Mouse (Mus musculus): ENCODE measurements around the gene Slc25a34. TPM values are rescaled to one million over a fixed set of nuclear protein-coding genes. Genes with fewer than 3 reads are reported as not detected.

The Slc25a34 gene
- polyA plus RNA-seq, 1 experiment, result 0.12 TPM

DNA sequence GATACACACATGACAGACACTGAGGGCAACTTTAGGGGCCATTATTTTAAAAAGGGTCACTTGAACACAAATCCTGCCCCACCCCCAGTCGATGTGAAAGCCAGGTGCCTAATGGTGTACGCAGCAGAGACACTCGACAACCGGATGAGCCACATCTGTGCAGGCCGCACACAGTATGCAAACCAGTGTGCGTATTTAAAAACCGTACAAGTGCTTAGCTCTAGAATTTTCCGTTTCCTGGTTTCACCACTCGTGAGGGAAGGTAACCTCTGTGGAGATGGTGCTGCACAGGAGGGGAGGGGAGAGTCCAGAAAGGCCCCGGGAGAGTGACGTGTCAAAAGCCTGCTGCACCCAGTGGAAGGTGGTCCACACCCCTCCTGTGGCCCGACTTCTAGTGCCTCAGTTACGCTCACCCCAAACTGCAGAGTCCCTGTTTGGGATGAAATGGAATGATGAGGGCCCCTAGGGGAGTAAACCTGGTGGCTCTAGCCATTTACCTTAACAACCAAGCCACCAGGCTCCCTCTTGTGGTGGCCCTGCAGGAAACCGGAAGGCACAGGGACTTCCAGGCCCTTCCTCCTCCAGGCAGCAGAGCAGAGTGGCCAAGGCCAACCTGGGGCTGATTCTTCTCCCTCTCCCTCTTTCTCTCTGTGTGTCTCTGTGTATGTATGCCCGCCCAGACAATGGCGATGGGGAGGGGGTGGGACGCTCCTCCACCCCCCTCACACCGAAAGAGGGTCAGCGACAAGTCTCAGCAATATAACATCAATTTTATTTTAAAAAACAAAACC lies 1.6 kb upstream of the Slc25a34 start:
- no peaks in the 10 kb centered on the region for H3K27me3 ChIP-seq (ENCODE audit: control insufficient read depth, insufficient read depth, insufficient read length)
- no peak overlapping the region for H3K4me2 ChIP-seq (ENCODE audit: low read depth)
- no peaks in the 10 kb centered on the region for H3K79me2 ChIP-seq (ENCODE audit: control insufficient read depth, insufficient read depth)
- H3ac ChIP-seq (ENCODE audit: control insufficient read depth, insufficient read length), result no peak overlapping the region
- no peak overlapping the region for H3K4me3 ChIP-seq
- TF ChIP-seq MYOD1 (IDR thresholded peaks at IDR 0.05; ENCODE audit: control insufficient read depth in 1 of 3, insufficient read length in 2 of 3, low read depth in 2 of 3) (no peak), POLR2A (IDR thresholded peaks at IDR 0.05; ENCODE audit: insufficient read length, low read depth) (no peak), MAX (IDR thresholded peaks at IDR 0.05; ENCODE audit: low read depth) (no peak), CEBPB (IDR thresholded peaks at IDR 0.05; ENCODE audit: insufficient read depth, poor library complexity, severe bottlenecking) (no peak), POLR2AphosphoS2 (IDR thresholded peaks at IDR 0.05; ENCODE audit: insufficient read length, low read depth) (no peak), E2F4 (IDR thresholded peaks at IDR 0.05; ENCODE audit: insufficient read depth) (no peak)
- no peaks in the 10 kb centered on the region for H3K36me3 ChIP-seq (ENCODE audit: control insufficient read depth, insufficient read depth)

DNA sequence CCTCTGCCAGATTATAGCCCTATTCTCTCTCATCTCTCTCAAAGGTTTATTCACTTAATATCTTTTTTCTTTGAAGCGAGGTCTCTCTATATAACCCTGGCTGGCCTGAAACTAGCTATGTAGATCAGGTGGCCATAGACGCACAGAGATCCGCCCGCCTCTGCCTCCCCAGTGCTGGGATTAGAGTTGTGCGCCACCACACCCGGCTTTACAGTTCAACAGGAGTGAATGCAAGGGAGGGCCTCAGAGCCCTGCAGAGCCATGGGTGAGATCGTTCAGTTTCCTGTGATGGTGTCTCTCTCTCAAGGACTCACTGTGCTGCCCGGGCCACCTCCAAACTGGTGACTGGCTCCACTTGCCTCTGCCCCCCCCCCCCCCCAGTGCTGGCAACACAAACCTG lies 513 bp upstream of the Slc25a34 start:
- no peaks in the 10 kb centered on the region for H3K79me2 ChIP-seq (ENCODE audit: control insufficient read depth, insufficient read depth)
- H3K36me3 ChIP-seq (ENCODE audit: control insufficient read depth, insufficient read depth), result no peaks in the 10 kb centered on the region
- no peak overlapping the region for H3K4me3 ChIP-seq
- H3K27me3 ChIP-seq (ENCODE audit: control insufficient read depth, insufficient read depth, insufficient read length), result no peaks in the 10 kb centered on the region
- TF ChIP-seq TCF3 (IDR thresholded peaks at IDR 0.05; ENCODE audit: insufficient read length, low read depth) (no peak), POLR2A (IDR thresholded peaks at IDR 0.05; ENCODE audit: insufficient read length, low read depth) (no peak), CEBPB (IDR thresholded peaks at IDR 0.05; ENCODE audit: insufficient read depth, poor library complexity, severe bottlenecking) (no peak), POLR2AphosphoS2 (IDR thresholded peaks at IDR 0.05; ENCODE audit: insufficient read length, low read depth) (no peak), MYOD1 (IDR thresholded peaks at IDR 0.05; ENCODE audit: control insufficient read depth in 1 of 3, insufficient read length in 2 of 3, low read depth in 2 of 3) (no peak), TCF12 (IDR thresholded peaks at IDR 0.05; ENCODE audit: insufficient read depth, poor library complexity, severe bottlenecking) (no peak), E2F4 (IDR thresholded peaks at IDR 0.05; ENCODE audit: insufficient read depth) (no peak), MYOG (IDR thresholded peaks at IDR 0.05; ENCODE audit: control insufficient read depth in 1 of 3, insufficient read depth in 1 of 3, insufficient read length in 2 of 3, low read depth in 2 of 3) (no peak), REST (IDR thresholded peaks at IDR 0.05; ENCODE audit: insufficient read depth, insufficient read length) (no peak)
- H3K4me2 ChIP-seq (ENCODE audit: low read depth), result no peak overlapping the region
- no peak overlapping the region for H3ac ChIP-seq (ENCODE audit: control insufficient read depth, insufficient read length)

DNA sequence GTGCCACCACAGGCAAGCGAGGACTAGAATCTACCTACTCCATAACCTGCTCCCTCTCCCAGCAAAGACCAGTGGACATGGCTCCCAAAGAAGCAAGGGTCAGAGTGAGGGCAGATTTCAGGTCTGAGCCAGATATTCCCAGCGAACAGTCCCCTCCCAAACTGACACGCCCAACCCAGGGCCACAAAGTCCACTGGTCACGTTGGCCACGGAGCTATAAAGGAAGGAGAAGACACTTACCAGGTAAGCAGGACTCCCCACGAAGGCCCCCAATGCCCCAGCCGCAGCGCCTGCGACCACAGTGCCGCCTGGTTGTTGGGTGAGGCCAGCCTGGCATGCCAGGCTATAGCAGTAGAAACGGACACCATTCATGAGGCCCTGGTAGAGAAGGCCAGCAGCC lies 584 bp downstream of the Slc25a34 start:
- no peaks in the 10 kb centered on the region for H3K79me2 ChIP-seq (ENCODE audit: control insufficient read depth, insufficient read depth)
- H3K36me3 ChIP-seq (ENCODE audit: control insufficient read depth, insufficient read depth), result no peaks in the 10 kb centered on the region
- H3K4me2 ChIP-seq (ENCODE audit: low read depth), result no peak overlapping the region
- no peak overlapping the region for H3K4me3 ChIP-seq
- no peak for TF ChIP-seq MYOD1 (IDR thresholded peaks at IDR 0.05; ENCODE audit: control insufficient read depth in 1 of 3, insufficient read length in 2 of 3, low read depth in 2 of 3)
- no peak for TF ChIP-seq POLR2A (IDR thresholded peaks at IDR 0.05; ENCODE audit: insufficient read length, low read depth)
- TF ChIP-seq MAX (IDR thresholded peaks at IDR 0.05; ENCODE audit: low read depth), result no peak
- no peak for TF ChIP-seq SRF (IDR thresholded peaks at IDR 0.05; ENCODE audit: control insufficient read depth, insufficient read length, low read depth)
- no peak for TF ChIP-seq CEBPB (IDR thresholded peaks at IDR 0.05; ENCODE audit: insufficient read depth, poor library complexity, severe bottlenecking)
- TF ChIP-seq E2F4 (IDR thresholded peaks at IDR 0.05; ENCODE audit: insufficient read depth), result no peak
- TF ChIP-seq REST (IDR thresholded peaks at IDR 0.05; ENCODE audit: insufficient read depth, insufficient read length), result no peak
- TF ChIP-seq MYOG (IDR thresholded peaks at IDR 0.05; ENCODE audit: control insufficient read depth in 1 of 3, insufficient read depth in 1 of 3, insufficient read length in 2 of 3, low read depth in 2 of 3), result no peak
- TF ChIP-seq USF1 (IDR thresholded peaks at IDR 0.05; ENCODE audit: low read depth), result no peak
- no peak for TF ChIP-seq POLR2AphosphoS2 (IDR thresholded peaks at IDR 0.05; ENCODE audit: insufficient read length, low read depth)
- no peak for TF ChIP-seq TCF12 (IDR thresholded peaks at IDR 0.05; ENCODE audit: insufficient read depth, poor library complexity, severe bottlenecking)
- TF ChIP-seq TCF3 (IDR thresholded peaks at IDR 0.05; ENCODE audit: insufficient read length, low read depth), result no peak
- no peaks in the 10 kb centered on the region for H3K27me3 ChIP-seq (ENCODE audit: control insufficient read depth, insufficient read depth, insufficient read length)
- H3ac ChIP-seq (ENCODE audit: control insufficient read depth, insufficient read length), result no peak overlapping the region

DNA sequence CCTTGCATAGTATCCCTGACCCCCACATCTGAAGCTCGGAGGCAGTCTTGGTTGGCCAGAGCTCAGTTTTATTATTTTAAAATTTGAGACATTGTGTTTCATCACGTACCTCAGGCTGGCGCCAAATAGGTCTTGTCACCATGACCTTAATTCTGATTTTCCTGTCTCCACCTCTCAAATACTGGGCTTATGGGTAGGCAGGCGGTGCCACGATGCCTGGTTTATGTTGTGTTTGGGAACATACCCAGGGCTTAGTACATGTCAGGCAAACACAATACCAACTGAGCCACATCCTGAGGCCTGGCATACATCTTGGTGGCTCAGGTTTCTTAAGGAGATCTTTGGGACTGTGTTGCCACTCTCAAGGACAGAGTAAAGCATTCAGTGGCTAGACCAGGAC lies 1.0 kb downstream of the Slc25a34 start:
- Histone ChIP-seq H3ac (ENCODE audit: control insufficient read depth, insufficient read length) (no peak overlapping the region), H3K27me3 (ENCODE audit: control insufficient read depth, insufficient read depth, insufficient read length) (no peaks in the 10 kb centered on the region), H3K4me2 (ENCODE audit: low read depth) (no peak overlapping the region), H3K36me3 (ENCODE audit: control insufficient read depth, insufficient read depth) (no peaks in the 10 kb centered on the region), H3K4me3 (no peak overlapping the region), H3K79me2 (ENCODE audit: control insufficient read depth, insufficient read depth) (no peaks in the 10 kb centered on the region)
- TF ChIP-seq POLR2AphosphoS2 (IDR thresholded peaks at IDR 0.05; ENCODE audit: insufficient read length, low read depth) (no peak), SRF (IDR thresholded peaks at IDR 0.05; ENCODE audit: control insufficient read depth, insufficient read length, low read depth) (no peak), TCF12 (IDR thresholded peaks at IDR 0.05; ENCODE audit: insufficient read depth, poor library complexity, severe bottlenecking) (no peak), POLR2A (IDR thresholded peaks at IDR 0.05; ENCODE audit: insufficient read length, low read depth) (no peak), USF1 (IDR thresholded peaks at IDR 0.05; ENCODE audit: low read depth) (no peak), MAX (IDR thresholded peaks at IDR 0.05; ENCODE audit: low read depth) (no peak), CEBPB (IDR thresholded peaks at IDR 0.05; ENCODE audit: insufficient read depth, poor library complexity, severe bottlenecking) (no peak), REST (IDR thresholded peaks at IDR 0.05; ENCODE audit: insufficient read depth, insufficient read length) (no peak), E2F4 (IDR thresholded peaks at IDR 0.05; ENCODE audit: insufficient read depth) (no peak), MYOG (IDR thresholded peaks at IDR 0.05; ENCODE audit: control insufficient read depth in 1 of 3, insufficient read depth in 1 of 3, insufficient read length in 2 of 3, low read depth in 2 of 3) (no peak), TCF3 (IDR thresholded peaks at IDR 0.05; ENCODE audit: insufficient read length, low read depth) (no peak), MYOD1 (IDR thresholded peaks at IDR 0.05; ENCODE audit: control insufficient read depth in 1 of 3, insufficient read length in 2 of 3, low read depth in 2 of 3) (no peak)

Measured in myocyte (in vitro differentiated cells).